Mouse (Mus musculus): ENCODE data around the gene Gm2001.
"Not testable (repeated sequence)": the region's sequence is repeated elsewhere in the genome, so short reads cannot be mapped to it uniquely, and the experiment has no call there.

DNA sequence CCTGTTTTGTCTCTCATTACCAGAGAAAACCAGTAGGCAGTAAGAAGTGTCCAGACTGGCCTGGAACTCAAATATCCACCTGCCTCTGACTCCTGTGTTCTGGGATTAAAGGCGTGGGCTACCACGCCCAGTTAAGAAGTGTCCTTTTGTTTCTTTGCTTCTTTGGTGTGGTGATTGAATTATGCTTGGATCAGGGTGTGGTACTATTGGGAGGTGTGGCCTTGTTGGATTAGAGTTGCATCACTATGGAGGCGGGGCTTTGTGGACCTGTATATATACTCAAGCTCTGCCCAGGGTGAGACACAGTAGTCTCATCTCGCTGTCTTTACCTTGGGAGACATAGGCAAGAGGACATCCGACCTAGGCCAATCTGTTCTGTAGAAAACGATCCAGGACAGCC, 25.9 kb downstream of the Gm2001 start, which contains the start of gene BB287469:
- not testable (repeated sequence) for TF ChIP-seq CTCF (conservative IDR thresholded peaks at IDR 0.05 in 1 of 2, IDR thresholded peaks at IDR 0.05 in 1 of 2; ENCODE audit: low read depth in 2 of 2, low read length in 2 of 2); CHD1 (IDR thresholded peaks at IDR 0.05; ENCODE audit: low read depth, low read length); ZNF384 (IDR thresholded peaks at IDR 0.05; ENCODE audit: low read depth, low read length); ETS1 (conservative IDR thresholded peaks at IDR 0.05; ENCODE audit: low read depth, low read length)

All from CH12.LX (cell line).